Mouse (Mus musculus): ENCODE results near the gene Cidec. TPM values are rescaled to one million over a fixed set of nuclear protein-coding genes. Genes with fewer than 3 reads are reported as not detected.

Gene Cidec
- polyA plus RNA-seq, 1 experiment from 2014 or later: not detected

DNA sequence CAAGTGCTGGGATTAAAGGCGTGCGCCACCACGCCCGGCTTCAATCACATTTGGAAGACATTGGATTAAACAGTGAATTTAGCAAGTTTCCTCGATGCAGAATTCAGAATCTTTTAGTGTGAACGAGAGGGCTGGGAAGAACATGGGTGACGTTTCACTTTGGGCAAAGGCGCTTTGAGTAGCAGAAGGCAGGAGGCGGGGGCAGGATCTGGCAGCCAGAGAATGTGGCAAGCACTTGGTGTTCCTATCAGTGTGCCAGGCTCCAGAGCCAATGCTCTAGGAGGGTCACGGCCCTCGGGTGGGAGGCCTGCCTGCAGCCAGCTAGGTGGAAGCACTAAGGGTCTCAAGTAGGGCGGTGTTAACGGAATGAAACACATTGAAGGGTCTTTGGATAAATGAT, 33.5 kb downstream of the Cidec start:
- no peak for ATAC-seq (ENCODE audit: insufficient number of reproducible peaks, insufficient read depth, low FRiP score, low TSS enrichment, low read depth)
- H3K9ac ChIP-seq: no peak overlapping the region
- H3K4me1 ChIP-seq: no peaks in the 10 kb centered on the region
- 93% methylated on average over 13 of the region's 13 CpGs for WGBS
- no peak overlapping the region for H3K4me2 ChIP-seq
- no peak overlapping the region for H3K27ac ChIP-seq
- H3K27me3 ChIP-seq: no peaks in the 10 kb centered on the region
- H3K36me3 ChIP-seq: peaks cover 5% of the 10 kb centered on the region; the same call in 1 of the 2 replicates
- no peaks in the 10 kb centered on the region for H3K9me3 ChIP-seq
- no peak overlapping the region for H3K4me3 ChIP-seq

- Histone ChIP-seq H3K27ac (no peak overlapping the region), H3K9ac (no peak overlapping the region), H3K4me3 (no peak overlapping the region), H3K27me3 (0 out of 2 replicates have a peak, but pooled peaks cover under 1% of the 10 kb centered on the region), H3K4me2 (no peak overlapping the region), H3K36me3 (peaks cover 11% of the 10 kb centered on the region), H3K9me3 (no peaks in the 10 kb centered on the region), H3K4me1 (peaks cover 12% of the 10 kb centered on the region)
- WGBS: 85% methylated on average over 10 of the region's 10 CpGs
- ATAC-seq (ENCODE audit: insufficient number of reproducible peaks, insufficient read depth, low FRiP score, low TSS enrichment, low read depth): no peak
These were observed 39.1 kb downstream of the Cidec start for GRCm38 (mm10) chr6:113396270-113397030.

GRCm38 (mm10) chr6:113395501-113395900, 40.1 kb downstream of the Cidec start:
- 0 out of 2 replicates have a peak, but pooled peaks cover 3% of the 10 kb centered on the region for H3K27me3 ChIP-seq
- no peak for ATAC-seq (ENCODE audit: insufficient number of reproducible peaks, insufficient read depth, low FRiP score, low TSS enrichment, low read depth)
- peaks cover 17% of the 10 kb centered on the region for H3K36me3 ChIP-seq
- no peaks in the 10 kb centered on the region for H3K9me3 ChIP-seq
- H3K4me2 ChIP-seq: no peak overlapping the region
- WGBS: 93% methylated on average over 6 of the region's 6 CpGs
- no peak overlapping the region for H3K4me3 ChIP-seq
- H3K4me1 ChIP-seq: peaks cover 14% of the 10 kb centered on the region
- H3K9ac ChIP-seq: no peak overlapping the region
- H3K27ac ChIP-seq: no peak overlapping the region

DNA sequence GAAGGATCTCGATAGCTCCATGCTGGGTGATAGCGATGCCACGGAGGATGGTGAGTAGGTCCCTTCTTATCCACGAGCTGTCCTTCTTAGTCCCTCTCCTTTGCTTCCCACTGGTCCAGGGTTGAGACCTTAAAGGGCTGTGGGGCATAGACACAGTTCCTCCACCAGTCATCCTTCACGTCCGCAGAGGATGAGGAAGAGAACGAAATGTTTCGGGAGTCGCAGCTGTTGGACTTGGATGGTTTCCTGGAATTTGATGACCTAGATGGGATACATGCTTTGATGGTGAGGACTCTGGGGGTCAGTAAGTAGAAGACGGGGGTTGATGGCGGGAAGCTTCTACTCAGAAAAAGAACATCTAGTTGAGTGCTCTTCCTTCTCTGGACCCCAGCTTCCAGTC, 40.7 kb downstream of the Cidec start:
- Histone ChIP-seq H3K4me1 (peaks cover 18% of the 10 kb centered on the region), H3K27ac (no peak overlapping the region), H3K9ac (no peak overlapping the region), H3K9me3 (no peaks in the 10 kb centered on the region), H3K4me3 (no peak overlapping the region), H3K36me3 (peaks cover 24% of the 10 kb centered on the region), H3K4me2 (no peak overlapping the region), H3K27me3 (0 out of 2 replicates have a peak, but pooled peaks cover 3% of the 10 kb centered on the region)
- 94% methylated on average over 11 of the region's 11 CpGs for WGBS
- ATAC-seq (ENCODE audit: insufficient number of reproducible peaks, insufficient read depth, low FRiP score, low TSS enrichment, low read depth): no peak

DNA sequence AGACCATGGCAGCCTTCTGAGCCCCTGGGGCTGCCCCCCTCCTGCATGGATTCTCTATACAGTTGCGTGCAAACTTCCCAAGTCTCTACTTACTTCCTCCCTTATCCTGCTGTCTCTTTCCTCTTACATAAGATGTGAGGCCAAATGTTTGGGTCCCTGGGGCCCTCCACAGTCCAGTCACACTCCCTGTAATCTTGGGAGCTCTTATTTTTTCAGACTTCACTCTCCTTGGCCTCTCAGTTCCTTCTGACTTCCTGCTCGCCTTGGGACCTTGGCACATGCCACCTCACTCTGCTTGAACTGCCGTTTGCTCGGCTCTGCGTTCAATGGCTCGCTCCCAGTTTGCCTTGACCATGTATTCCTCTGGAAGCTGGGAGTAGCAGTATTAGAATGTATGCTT, 41.6 kb downstream of the Cidec start:
- WGBS: 86% methylated on average over 6 of the region's 6 CpGs
- peaks cover 32% of the 10 kb centered on the region for H3K36me3 ChIP-seq
- no peak overlapping the region for H3K27ac ChIP-seq
- H3K4me1 ChIP-seq: peaks cover 21% of the 10 kb centered on the region
- H3K4me3 ChIP-seq: no peak overlapping the region
- H3K4me2 ChIP-seq: no peak overlapping the region
- no peaks in the 10 kb centered on the region for H3K9me3 ChIP-seq
- H3K27me3 ChIP-seq: 0 out of 2 replicates have a peak, but pooled peaks cover 3% of the 10 kb centered on the region
- ATAC-seq (ENCODE audit: insufficient number of reproducible peaks, insufficient read depth, low FRiP score, low TSS enrichment, low read depth): no peak
- H3K9ac ChIP-seq: 0 out of 2 replicates have a peak overlapping the region, but pooled peaks have one; percentile 2

- Histone ChIP-seq H3K27ac (peak overlapping the region; percentile 28; the same call in 1 of the 2 replicates), H3K9ac (peak overlapping the region; percentile 78), H3K36me3 (peaks cover 46% of the 10 kb centered on the region), H3K9me3 (no peaks in the 10 kb centered on the region), H3K4me2 (peak overlapping the region; percentile 92), H3K27me3 (0 out of 2 replicates have a peak, but pooled peaks cover 3% of the 10 kb centered on the region), H3K4me3 (peak overlapping the region; percentile 52), H3K4me1 (peaks cover 21% of the 10 kb centered on the region)
- ATAC-seq (ENCODE audit: insufficient number of reproducible peaks, insufficient read depth, low FRiP score, low TSS enrichment, low read depth): 0 out of 2 replicates have a peak, but pooled peaks have one; percentile 52
- WGBS: under 1% methylated on average over 51 of the region's 51 CpGs
These were observed 43.0 kb downstream of the Cidec start for GRCm38 (mm10) chr6:113392387-113393071.

DNA sequence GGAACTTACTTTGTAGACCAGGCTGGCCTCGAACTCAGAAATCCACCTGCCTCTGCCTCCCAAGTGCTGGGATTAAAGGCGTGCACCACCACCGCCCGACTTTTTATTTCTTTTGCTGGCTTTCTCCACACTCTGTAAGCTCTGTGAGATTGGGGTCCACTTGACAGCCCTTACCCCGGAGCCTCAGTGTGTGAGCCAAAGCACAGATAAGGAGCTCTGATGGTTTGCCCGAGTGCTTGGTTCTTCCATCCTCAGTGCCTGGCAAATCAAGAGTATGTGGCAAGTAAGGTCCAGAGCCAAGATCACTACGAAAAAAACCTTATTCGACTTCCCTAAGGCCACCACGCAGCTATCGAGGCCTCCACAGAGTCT, 43.6 kb downstream of the Cidec start:
- WGBS: 29% methylated on average over 10 of the region's 10 CpGs
- H3K27ac ChIP-seq: peak overlapping the region; percentile 28; the same call in 1 of the 2 replicates
- peaks cover 50% of the 10 kb centered on the region for H3K36me3 ChIP-seq
- H3K9ac ChIP-seq: peak overlapping the region; percentile 78
- peak overlapping the region; percentile 92 for H3K4me2 ChIP-seq
- ATAC-seq (ENCODE audit: insufficient number of reproducible peaks, insufficient read depth, low FRiP score, low TSS enrichment, low read depth): 0 out of 2 replicates have a peak, but pooled peaks have one; percentile 8
- H3K27me3 ChIP-seq: 0 out of 2 replicates have a peak, but pooled peaks cover 3% of the 10 kb centered on the region
- H3K4me1 ChIP-seq: peaks cover 21% of the 10 kb centered on the region
- H3K9me3 ChIP-seq: no peaks in the 10 kb centered on the region
- peak overlapping the region; percentile 52 for H3K4me3 ChIP-seq

- Histone ChIP-seq H3K9ac (no peak overlapping the region), H3K27ac (no peak overlapping the region), H3K36me3 (peaks cover 52% of the 10 kb centered on the region), H3K4me2 (no peak overlapping the region), H3K27me3 (0 out of 2 replicates have a peak, but pooled peaks cover 3% of the 10 kb centered on the region), H3K4me3 (no peak overlapping the region), H3K9me3 (no peaks in the 10 kb centered on the region), H3K4me1 (peaks cover 21% of the 10 kb centered on the region)
- 88% methylated on average over 3 of the region's 3 CpGs for WGBS
- no peak for ATAC-seq (ENCODE audit: insufficient number of reproducible peaks, insufficient read depth, low FRiP score, low TSS enrichment, low read depth)
These were observed 44.8 kb downstream of the Cidec start for GRCm38 (mm10) chr6:113390715-113391114.

DNA sequence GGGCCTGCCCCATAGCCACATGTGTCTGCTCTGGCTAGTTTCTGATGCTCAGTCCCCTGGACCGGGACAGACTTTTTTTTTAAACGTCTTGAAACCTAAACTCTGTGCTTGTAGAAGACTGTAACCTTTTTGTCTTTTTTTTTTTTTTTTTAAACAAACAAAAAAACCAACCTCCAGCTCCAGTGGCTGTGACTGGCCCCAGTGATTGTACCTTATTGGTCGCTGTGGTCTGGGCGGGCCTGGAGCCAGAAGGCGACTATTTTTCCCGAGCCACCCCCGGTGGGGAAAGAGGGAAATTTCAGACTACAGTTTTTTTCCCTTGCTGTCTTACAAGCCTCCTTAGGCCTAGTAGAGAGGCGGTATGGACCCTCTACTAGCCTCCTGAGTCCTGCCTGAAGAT, 46.6 kb downstream of the Cidec start, which contains the start of gene Ttll3:
Gene Ttll3 (plus strand): TSS at position 301 of the 400 bp plus-strand sequence.
- Histone ChIP-seq H3K36me3 (peaks cover 62% of the 10 kb centered on the region), H3K4me2 (no peak within 1 kb of the TSS), H3K4me1 (peaks cover 21% of the 10 kb centered on the region), H3K9ac (no peak within 1 kb of the TSS), H3K9me3 (no peaks in the 10 kb centered on the region), H3K4me3 (no peak within 1 kb of the TSS), H3K27ac (peak within 1 kb of the TSS; percentile 16; the same call in 1 of the 2 replicates), H3K27me3 (0 out of 2 replicates have a peak, but pooled peaks cover 3% of the 10 kb centered on the region)
- WGBS: 64% methylated on average over 8 of the region's 8 CpGs
- no peak for ATAC-seq (ENCODE audit: insufficient number of reproducible peaks, insufficient read depth, low FRiP score, low TSS enrichment, low read depth)

DNA sequence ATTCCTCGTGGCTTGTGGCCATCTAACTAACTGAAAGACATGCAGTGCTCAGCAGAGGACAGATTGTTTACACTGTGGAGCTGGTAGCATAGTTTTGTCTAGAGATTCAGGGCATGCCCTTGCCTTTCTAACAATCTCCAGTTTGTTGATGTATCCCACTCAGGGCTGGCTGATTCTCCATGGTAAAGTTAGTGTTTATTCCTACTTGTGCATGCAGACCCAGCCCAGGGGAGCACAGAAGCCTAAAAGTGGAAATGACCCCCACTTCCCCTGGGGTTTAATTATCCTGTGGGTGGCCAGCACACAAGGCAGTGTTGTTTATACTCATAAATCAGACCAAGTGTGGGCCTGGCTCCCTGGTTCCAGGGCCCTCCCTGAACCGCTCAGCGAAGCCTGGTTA, 49.5 kb downstream of the Cidec start:
- WGBS: 85% methylated on average over 3 of the region's 3 CpGs
- no peak for ATAC-seq (ENCODE audit: insufficient number of reproducible peaks, insufficient read depth, low FRiP score, low TSS enrichment, low read depth)
- Histone ChIP-seq H3K9ac (no peak overlapping the region), H3K9me3 (no peaks in the 10 kb centered on the region), H3K4me1 (0 out of 2 replicates have a peak, but pooled peaks cover 8% of the 10 kb centered on the region), H3K27ac (no peak overlapping the region), H3K4me3 (no peak overlapping the region), H3K4me2 (no peak overlapping the region), H3K36me3 (peaks cover 90% of the 10 kb centered on the region), H3K27me3 (no peaks in the 10 kb centered on the region)

DNA sequence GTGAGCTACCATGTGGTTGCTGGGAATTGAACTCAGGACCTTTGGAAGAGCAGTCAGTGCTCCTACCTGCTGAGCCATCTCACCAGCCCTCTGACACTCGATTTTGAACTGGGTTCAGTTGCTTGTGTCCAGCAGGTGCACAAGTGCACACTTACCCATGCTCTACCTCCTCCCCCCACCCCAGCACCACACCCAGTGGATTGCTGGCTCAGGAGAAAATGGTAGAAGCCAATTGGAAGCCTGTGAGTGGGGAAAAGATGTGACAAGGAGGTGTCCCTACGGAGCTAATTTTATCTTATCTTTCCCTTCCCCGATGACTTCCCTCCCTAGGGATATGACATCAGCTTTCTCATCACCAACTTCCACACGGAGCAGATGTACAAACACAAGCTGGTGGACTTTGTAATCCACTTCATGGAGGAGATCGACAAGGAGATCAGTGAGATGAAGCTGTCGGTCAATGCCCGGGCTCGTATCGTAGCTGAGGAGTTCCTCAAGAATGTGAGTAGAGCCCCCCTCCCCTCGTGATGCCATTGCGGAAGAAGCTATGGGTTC, 50.3 kb downstream of the Cidec start:
- 90% methylated on average over 11 of the region's 11 CpGs for WGBS
- 0 out of 2 replicates have a peak, but pooled peaks cover 7% of the 10 kb centered on the region for H3K4me1 ChIP-seq
- H3K9me3 ChIP-seq: no peaks in the 10 kb centered on the region
- H3K4me2 ChIP-seq: no peak overlapping the region
- peaks cover 90% of the 10 kb centered on the region for H3K36me3 ChIP-seq
- H3K9ac ChIP-seq: no peak overlapping the region
- no peak for ATAC-seq (ENCODE audit: insufficient number of reproducible peaks, insufficient read depth, low FRiP score, low TSS enrichment, low read depth)
- H3K4me3 ChIP-seq: no peak overlapping the region
- H3K27me3 ChIP-seq: no peaks in the 10 kb centered on the region
- H3K27ac ChIP-seq: no peak overlapping the region

Data from embryonic facial prominence, embryonic 13.5 days (tissue).